Mouse (Mus musculus) brain, embryonic 14.5 days (tissue): ENCODE measurements at regions not wholly inside any gene's neighbourhood (a gene's known extent, or its start where the extent isn't known, plus 50 kb on each side); places are given as distances from the start of the nearest gene placed in this dataset.

ENCODE experiments used
- CTCF ChIP-seq: fragments of 200-500 bp; IDR thresholded peaks from 2 replicates; pipeline ENCODE4 v1.5.1; 2012; ENCODE audit warnings: inconsistent platforms, mild to moderate bottlenecking, moderate library complexity, borderline replicate concordance; ENCODE audit not compliant: insufficient read depth, insufficient read length; ENCODE audit errors: extremely low read depth
- POLR2A ChIP-seq: fragments of 200-500 bp; IDR thresholded peaks from 2 replicates; pipeline ENCODE4 v1.6.1; 2012; ENCODE audit warnings: mild to moderate bottlenecking, inconsistent platforms, borderline replicate concordance; ENCODE audit not compliant: poor library complexity, insufficient read depth, insufficient read length, severe bottlenecking; ENCODE audit errors: extremely low read depth

DNA sequence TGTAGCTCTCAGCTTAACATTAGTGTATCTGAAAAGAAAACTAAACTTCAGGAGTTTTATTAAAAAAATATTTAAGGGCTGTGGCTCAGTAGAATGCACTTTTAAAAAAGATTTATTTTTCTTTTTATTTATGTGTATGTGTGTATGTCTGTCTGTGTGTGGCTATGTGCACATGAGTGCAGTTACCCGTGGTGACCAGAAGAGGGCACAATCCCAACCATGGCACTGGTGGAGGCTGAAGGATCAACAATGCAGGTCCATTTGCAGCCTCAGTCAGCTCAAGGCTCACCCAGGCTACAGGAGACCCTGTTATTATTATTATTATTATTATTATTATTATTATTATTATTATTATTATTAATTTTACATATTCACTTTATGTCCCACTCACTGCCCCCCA, 142.6 kb downstream of the Unc5cl start:
- TF ChIP-seq CTCF (peak; percentile 39; the same call in 1 of the 2 replicates), POLR2A (no peak)
